Mouse (Mus musculus): ENCODE data around the gene Stard13. TPM values are rescaled to one million over a fixed set of nuclear protein-coding genes. Genes with fewer than 3 reads are reported as not detected.

Stard13 gene
- polyA plus RNA-seq, 1 experiment from 2014 or later: 3.4 TPM

- Histone ChIP-seq H3K9me3 (no peaks in the 10 kb centered on the region), H3K4me3 (no peak overlapping the region), H3K27me3 (ENCODE audit: insufficient read depth, poor library complexity, severe bottlenecking) (no peaks in the 10 kb centered on the region), H3K27ac (peak overlapping the region; percentile 64), H3K4me1 (replicated peaks) (peaks cover 10% of the 10 kb centered on the region; the same call in 1 of the 2 replicates), H3K36me3 (no peaks in the 10 kb centered on the region)
- WGBS: 70% methylated on average over 11 of the region's 11 CpGs
- no peak for DNase-seq (ENCODE audit: low spot score)
Observed at GRCm38 (mm10) chr5:151247115-151247875, 13.7 kb upstream of the Stard13 start.

GRCm38 (mm10) chr5:151246287-151246686 is 12.7 kb upstream of the Stard13 start:
- H3K4me3 ChIP-seq: no peak overlapping the region
- no peak for DNase-seq (ENCODE audit: low spot score)
- WGBS: 97% methylated on average over 2 of the region's 2 CpGs
- no peaks in the 10 kb centered on the region for H3K36me3 ChIP-seq
- H3K9me3 ChIP-seq: no peaks in the 10 kb centered on the region
- peaks cover 10% of the 10 kb centered on the region; the same call in 1 of the 2 replicates for H3K4me1 ChIP-seq (replicated peaks)
- no peak overlapping the region for H3K27ac ChIP-seq
- H3K27me3 ChIP-seq (ENCODE audit: insufficient read depth, poor library complexity, severe bottlenecking): no peaks in the 10 kb centered on the region

GRCm38 (mm10) chr5:151245571-151245970 is 11.9 kb upstream of the Stard13 start:
- Histone ChIP-seq H3K27ac (no peak overlapping the region), H3K36me3 (no peaks in the 10 kb centered on the region), H3K27me3 (ENCODE audit: insufficient read depth, poor library complexity, severe bottlenecking) (no peaks in the 10 kb centered on the region), H3K4me1 (replicated peaks) (peaks cover 10% of the 10 kb centered on the region; the same call in 1 of the 2 replicates), H3K4me3 (no peak overlapping the region), H3K9me3 (no peaks in the 10 kb centered on the region)
- DNase-seq (ENCODE audit: low spot score): no peak
- WGBS: 91% methylated on average over 5 of the region's 5 CpGs

GRCm38 (mm10) chr5:151238730-151239129 is 5.1 kb upstream of the Stard13 start:
- H3K27me3 ChIP-seq (ENCODE audit: insufficient read depth, poor library complexity, severe bottlenecking): peaks cover 18% of the 10 kb centered on the region

GRCm38 (mm10) chr5:151236411-151236810 is 2.8 kb upstream of the Stard13 start:
- no peak overlapping the region for H3K4me3 ChIP-seq
- H3K27me3 ChIP-seq (ENCODE audit: insufficient read depth, poor library complexity, severe bottlenecking): peaks cover 38% of the 10 kb centered on the region
- 84% methylated on average over 5 of the region's 5 CpGs for WGBS
- H3K4me1 ChIP-seq (replicated peaks): peaks cover 16% of the 10 kb centered on the region
- no peaks in the 10 kb centered on the region for H3K9me3 ChIP-seq
- H3K27ac ChIP-seq: no peak overlapping the region
- DNase-seq (ENCODE audit: low spot score): no peak
- no peaks in the 10 kb centered on the region for H3K36me3 ChIP-seq

More at GRCm38 (mm10) chr5:151238730-151239129, 5.1 kb upstream of the Stard13 start:
- Histone ChIP-seq H3K4me3 (no peak overlapping the region), H3K27ac (no peak overlapping the region), H3K36me3 (no peaks in the 10 kb centered on the region), H3K9me3 (no peaks in the 10 kb centered on the region), H3K4me1 (replicated peaks) (peaks cover 3% of the 10 kb centered on the region; the same call in 1 of the 2 replicates)
- WGBS: 88% methylated on average over 9 of the region's 9 CpGs
- no peak for DNase-seq (ENCODE audit: low spot score)

GRCm38 (mm10) chr5:151232576-151233299 is 898 bp downstream of the Stard13 start:
- 25% methylated on average over 13 of the region's 13 CpGs for WGBS
- H3K27ac ChIP-seq: no peak overlapping the region; the same call in 1 of the 2 replicates
- peaks cover 16% of the 10 kb centered on the region for H3K4me1 ChIP-seq (replicated peaks)
- DNase-seq (ENCODE audit: low spot score): no peak
- H3K36me3 ChIP-seq: no peaks in the 10 kb centered on the region
- no peaks in the 10 kb centered on the region for H3K9me3 ChIP-seq
- peak overlapping the region; percentile 59 for H3K4me3 ChIP-seq
- H3K27me3 ChIP-seq (ENCODE audit: insufficient read depth, poor library complexity, severe bottlenecking): peaks cover 38% of the 10 kb centered on the region

GRCm38 (mm10) chr5:151231861-151232260 is 1.8 kb downstream of the Stard13 start:
- Histone ChIP-seq H3K9me3 (no peaks in the 10 kb centered on the region), H3K27me3 (ENCODE audit: insufficient read depth, poor library complexity, severe bottlenecking) (peaks cover 38% of the 10 kb centered on the region), H3K36me3 (no peaks in the 10 kb centered on the region), H3K27ac (no peak overlapping the region), H3K4me3 (no peak overlapping the region), H3K4me1 (replicated peaks) (peaks cover 16% of the 10 kb centered on the region)
- no peak for DNase-seq (ENCODE audit: low spot score)
- WGBS: 94% methylated on average over 7 of the region's 7 CpGs

GRCm38 (mm10) chr5:151231411-151231810 is 2.2 kb downstream of the Stard13 start:
- WGBS: 86% methylated on average over 4 of the region's 4 CpGs
- no peak overlapping the region for H3K27ac ChIP-seq
- peaks cover 38% of the 10 kb centered on the region for H3K27me3 ChIP-seq (ENCODE audit: insufficient read depth, poor library complexity, severe bottlenecking)
- peaks cover 16% of the 10 kb centered on the region for H3K4me1 ChIP-seq (replicated peaks)
- DNase-seq (ENCODE audit: low spot score): no peak
- H3K9me3 ChIP-seq: no peaks in the 10 kb centered on the region
- H3K4me3 ChIP-seq: no peak overlapping the region
- no peaks in the 10 kb centered on the region for H3K36me3 ChIP-seq

- Histone ChIP-seq H3K4me3 (no peak overlapping the region), H3K36me3 (no peaks in the 10 kb centered on the region), H3K27ac (no peak overlapping the region), H3K9me3 (no peaks in the 10 kb centered on the region), H3K27me3 (ENCODE audit: insufficient read depth, poor library complexity, severe bottlenecking) (peaks cover 36% of the 10 kb centered on the region), H3K4me1 (replicated peaks) (peaks cover 16% of the 10 kb centered on the region)
- no peak for DNase-seq (ENCODE audit: low spot score)
- 94% methylated on average over 4 of the region's 4 CpGs for WGBS
Observed at GRCm38 (mm10) chr5:151230427-151230826, 3.2 kb downstream of the Stard13 start.

- WGBS: 69% methylated on average over 13 of the region's 13 CpGs
- H3K9me3 ChIP-seq: no peaks in the 10 kb centered on the region
- peaks cover 20% of the 10 kb centered on the region for H3K27me3 ChIP-seq (ENCODE audit: insufficient read depth, poor library complexity, severe bottlenecking)
- H3K4me3 ChIP-seq: no peak overlapping the region
- no peaks in the 10 kb centered on the region for H3K36me3 ChIP-seq
- peaks cover 10% of the 10 kb centered on the region for H3K4me1 ChIP-seq (replicated peaks)
- H3K27ac ChIP-seq: no peak overlapping the region
- no peak for DNase-seq (ENCODE audit: low spot score)
Observed at GRCm38 (mm10) chr5:151228367-151229005, 5.2 kb downstream of the Stard13 start.

GRCm38 (mm10) chr5:151223696-151224366 is 9.8 kb downstream of the Stard13 start:
- Histone ChIP-seq H3K9me3 (no peaks in the 10 kb centered on the region), H3K4me1 (replicated peaks) (peaks cover 7% of the 10 kb centered on the region), H3K36me3 (no peaks in the 10 kb centered on the region), H3K27ac (no peak overlapping the region), H3K27me3 (ENCODE audit: insufficient read depth, poor library complexity, severe bottlenecking) (no peaks in the 10 kb centered on the region), H3K4me3 (no peak overlapping the region)
- 67% methylated on average over 4 of the region's 4 CpGs for WGBS
- DNase-seq (ENCODE audit: low spot score): no peak

- H3K4me1 ChIP-seq (replicated peaks): peaks cover 14% of the 10 kb centered on the region
- H3K4me3 ChIP-seq: no peak overlapping the region
- H3K27me3 ChIP-seq (ENCODE audit: insufficient read depth, poor library complexity, severe bottlenecking): no peaks in the 10 kb centered on the region
- no peaks in the 10 kb centered on the region for H3K36me3 ChIP-seq
- no peak for DNase-seq (ENCODE audit: low spot score)
- no peak overlapping the region for H3K27ac ChIP-seq
- WGBS: 86% methylated on average over 1 of the region's 1 CpGs
- H3K9me3 ChIP-seq: no peaks in the 10 kb centered on the region
Observed at GRCm38 (mm10) chr5:151222791-151223190, 10.8 kb downstream of the Stard13 start.
